Mouse (Mus musculus) intestine, embryonic 15.5 days (tissue): ENCODE data around the gene Itm2c. TPM values are rescaled to one million over a fixed set of nuclear protein-coding genes. Genes with fewer than 3 reads are reported as not detected.
A peak's percentile ranks its signal among the peaks of the same experiment; 100 is the strongest.

Source experiments
- ATAC-seq: fragments of 200-750 bp; cut with Nextera tagmentation; 2 replicates; pipeline ENCODE4 v1.8.0; 2017; ENCODE audit warnings: moderate TSS enrichment, moderate library complexity
- H3K27ac ChIP-seq: fragments of 300-500 bp; sonication (generic); 2 replicates; pipeline ENCODE4 v1.5.1; 2015; ENCODE audit warnings: mild to moderate bottlenecking, inconsistent platforms
- H3K27me3 ChIP-seq: fragments of 300-500 bp; sonication (generic); replicated peaks from 2 replicates; pipeline ENCODE4 v1.6.1; 2015; ENCODE audit warnings: inconsistent platforms
- H3K36me3 ChIP-seq: fragments of 300-500 bp; sonication (generic); 2 replicates; pipeline ENCODE4 v1.6.1; 2015; ENCODE audit warnings: inconsistent platforms
- H3K4me1 ChIP-seq: fragments of 300-500 bp; sonication (generic); replicated peaks from 2 replicates; pipeline ENCODE4 v1.6.1; 2015; ENCODE audit warnings: inconsistent platforms
- H3K4me2 ChIP-seq: fragments of 300-500 bp; sonication (generic); replicated peaks from 2 replicates; pipeline ENCODE4 v1.6.1; 2015; ENCODE audit warnings: mild to moderate bottlenecking, inconsistent platforms
- H3K4me3 ChIP-seq: fragments of 300-500 bp; sonication (generic); replicated peaks from 2 replicates; pipeline ENCODE4 v1.5.1; 2015; ENCODE audit warnings: inconsistent platforms
- H3K9ac ChIP-seq: fragments of 300-500 bp; sonication (generic); 2 replicates; pipeline ENCODE4 v1.6.1; 2015; ENCODE audit warnings: inconsistent platforms
- H3K9me3 ChIP-seq: fragments of 300-500 bp; sonication (generic); 2 replicates; pipeline ENCODE4 v1.6.1; 2016; ENCODE audit warnings: inconsistent platforms
- WGBS: fragments of 180-500 bp; shearing (Covaris S2); methylation state at CpG from one replicate; pipeline ENCODE4 v1.1.7; 2015; 5-methylcytosine and 5-hydroxymethylcytosine counted together
- polyA plus RNA-seq: library from polyadenylated mRNA; unstranded; fragments of >200 nt; fragmentation: Nextera tagmentation; extraction: Ambion mirVana; gene quantifications from 2 replicates; pipeline ENCODE4 v1.2.1, GENCODE M21; 2015

Gene Itm2c
- polyA plus RNA-seq, 1 experiment from 2014 or later, result 135 TPM

DNA sequence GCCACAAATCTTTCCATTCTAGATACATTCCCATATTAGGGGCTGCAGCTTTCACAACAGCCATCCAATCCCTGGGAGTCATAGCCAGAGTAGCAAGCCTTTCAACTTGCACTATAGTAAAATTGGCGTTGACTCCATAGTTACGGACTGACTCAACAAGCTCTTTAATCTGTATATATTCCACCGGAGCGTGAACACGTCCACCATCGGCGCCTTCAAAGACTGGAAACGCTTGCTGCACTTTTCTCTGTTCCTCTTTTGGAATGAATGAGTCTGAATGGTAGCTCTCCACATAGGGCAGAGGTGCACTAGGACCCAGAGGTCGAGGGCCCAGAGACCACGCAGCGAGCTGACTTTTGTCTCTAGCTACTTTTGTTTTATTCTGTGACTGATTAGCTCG, 12.1 kb upstream of the Itm2c start:
- Histone ChIP-seq H3K4me3 (no peak overlapping the region), H3K27me3 (no peaks in the 10 kb centered on the region), H3K4me2 (no peak overlapping the region), H3K9ac (no peak overlapping the region), H3K36me3 (no peaks in the 10 kb centered on the region), H3K27ac (no peak overlapping the region), H3K4me1 (no peaks in the 10 kb centered on the region), H3K9me3 (peaks cover 4% of the 10 kb centered on the region)
- WGBS, result 93% methylated on average over 12 of the region's 12 CpGs
- no peak for ATAC-seq

DNA sequence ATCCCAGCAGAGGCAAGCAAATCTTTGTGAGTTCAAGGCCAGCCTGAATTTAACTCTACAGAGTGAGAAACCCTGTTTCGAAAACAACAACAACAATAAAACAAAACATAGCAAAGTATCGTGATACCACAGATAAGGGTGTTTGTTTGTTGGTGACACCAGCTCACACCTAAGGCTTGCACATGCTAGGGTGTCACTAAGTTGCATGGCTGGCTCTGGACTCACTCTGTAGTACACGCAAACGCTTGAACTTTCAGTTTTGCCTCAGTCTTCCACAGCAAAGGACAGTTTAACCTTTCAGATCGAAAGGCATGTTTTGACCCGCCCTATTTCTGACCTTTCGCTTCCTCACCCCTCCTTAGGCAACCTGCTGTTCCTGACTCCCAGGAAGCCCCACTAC, 6.9 kb upstream of the Itm2c start:
- H3K4me3 ChIP-seq, result no peak overlapping the region
- no peaks in the 10 kb centered on the region for H3K27me3 ChIP-seq
- no peaks in the 10 kb centered on the region for H3K36me3 ChIP-seq
- no peaks in the 10 kb centered on the region for H3K9me3 ChIP-seq
- ATAC-seq, result no peak
- no peak overlapping the region for H3K4me2 ChIP-seq
- no peak overlapping the region for H3K9ac ChIP-seq
- no peak overlapping the region for H3K27ac ChIP-seq
- WGBS, result 87% methylated on average over 7 of the region's 7 CpGs
- no peaks in the 10 kb centered on the region for H3K4me1 ChIP-seq

DNA sequence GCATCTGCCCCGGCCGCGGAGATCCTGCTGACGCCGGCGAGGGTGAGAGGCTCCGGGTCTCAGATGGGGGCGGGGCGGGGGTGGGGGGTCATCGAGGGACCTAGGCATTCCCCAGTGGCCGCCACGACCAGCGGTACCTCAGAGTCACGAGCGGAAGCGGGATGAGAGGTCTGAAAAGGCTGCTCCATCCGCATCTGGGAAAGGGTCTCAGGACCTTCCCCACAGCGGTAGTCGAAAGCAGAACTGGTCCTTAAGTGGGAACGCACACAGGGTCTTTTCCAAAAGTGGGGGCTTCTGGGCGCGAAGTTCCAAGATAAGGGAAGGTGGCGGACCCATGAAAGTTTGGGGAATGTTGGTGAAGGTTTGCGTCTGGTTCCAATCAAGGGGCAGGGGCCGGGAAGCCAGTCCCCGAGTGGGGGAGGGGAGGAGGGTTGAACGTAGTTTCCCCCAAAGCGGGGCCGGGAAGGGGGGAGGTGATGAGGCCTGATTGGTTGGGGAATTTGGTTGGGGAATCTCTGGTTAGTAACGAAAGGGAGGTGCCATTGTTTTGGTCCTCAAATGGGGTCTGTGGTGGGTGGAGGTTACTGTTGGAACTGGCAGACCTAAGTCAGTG, 773 bp downstream of the Itm2c start:
- H3K9me3 ChIP-seq, result no peaks in the 10 kb centered on the region
- H3K4me2 ChIP-seq, result peak overlapping the region; percentile 82
- no peaks in the 10 kb centered on the region for H3K36me3 ChIP-seq
- H3K27ac ChIP-seq, result peak overlapping the region; percentile 75
- peaks cover 42% of the 10 kb centered on the region for H3K4me1 ChIP-seq
- no peaks in the 10 kb centered on the region for H3K27me3 ChIP-seq
- peak; percentile 58 for ATAC-seq
- peak overlapping the region; percentile 73 for H3K9ac ChIP-seq
- H3K4me3 ChIP-seq, result peak overlapping the region; percentile 84
- WGBS, result 1% methylated on average over 30 of the region's 30 CpGs

- H3K9me3 ChIP-seq, result no peaks in the 10 kb centered on the region
- H3K4me1 ChIP-seq, result peaks cover 47% of the 10 kb centered on the region
- WGBS, result 2% methylated on average over 15 of the region's 15 CpGs
- H3K4me3 ChIP-seq, result peak overlapping the region; percentile 84
- H3K9ac ChIP-seq, result peak overlapping the region; percentile 73
- peak overlapping the region; percentile 75 for H3K27ac ChIP-seq
- no peaks in the 10 kb centered on the region for H3K36me3 ChIP-seq
- peak overlapping the region; percentile 82 for H3K4me2 ChIP-seq
- peak; percentile 71 for ATAC-seq
- no peaks in the 10 kb centered on the region for H3K27me3 ChIP-seq
These were observed 1.3 kb downstream of the Itm2c start for GRCm38 (mm10) chr1:85895391-85895837.

- Histone ChIP-seq H3K9ac (peak overlapping the region; percentile 73; the same call in 1 of the 2 replicates), H3K4me2 (peak overlapping the region; percentile 82), H3K4me3 (peak overlapping the region; percentile 84), H3K4me1 (peaks cover 53% of the 10 kb centered on the region), H3K9me3 (no peaks in the 10 kb centered on the region), H3K27ac (no peak overlapping the region), H3K27me3 (no peaks in the 10 kb centered on the region), H3K36me3 (no peaks in the 10 kb centered on the region)
- ATAC-seq, result no peak
- WGBS, result 80% methylated on average over 5 of the region's 5 CpGs
These were observed 2.0 kb downstream of the Itm2c start for GRCm38 (mm10) chr1:85896110-85896509.

DNA sequence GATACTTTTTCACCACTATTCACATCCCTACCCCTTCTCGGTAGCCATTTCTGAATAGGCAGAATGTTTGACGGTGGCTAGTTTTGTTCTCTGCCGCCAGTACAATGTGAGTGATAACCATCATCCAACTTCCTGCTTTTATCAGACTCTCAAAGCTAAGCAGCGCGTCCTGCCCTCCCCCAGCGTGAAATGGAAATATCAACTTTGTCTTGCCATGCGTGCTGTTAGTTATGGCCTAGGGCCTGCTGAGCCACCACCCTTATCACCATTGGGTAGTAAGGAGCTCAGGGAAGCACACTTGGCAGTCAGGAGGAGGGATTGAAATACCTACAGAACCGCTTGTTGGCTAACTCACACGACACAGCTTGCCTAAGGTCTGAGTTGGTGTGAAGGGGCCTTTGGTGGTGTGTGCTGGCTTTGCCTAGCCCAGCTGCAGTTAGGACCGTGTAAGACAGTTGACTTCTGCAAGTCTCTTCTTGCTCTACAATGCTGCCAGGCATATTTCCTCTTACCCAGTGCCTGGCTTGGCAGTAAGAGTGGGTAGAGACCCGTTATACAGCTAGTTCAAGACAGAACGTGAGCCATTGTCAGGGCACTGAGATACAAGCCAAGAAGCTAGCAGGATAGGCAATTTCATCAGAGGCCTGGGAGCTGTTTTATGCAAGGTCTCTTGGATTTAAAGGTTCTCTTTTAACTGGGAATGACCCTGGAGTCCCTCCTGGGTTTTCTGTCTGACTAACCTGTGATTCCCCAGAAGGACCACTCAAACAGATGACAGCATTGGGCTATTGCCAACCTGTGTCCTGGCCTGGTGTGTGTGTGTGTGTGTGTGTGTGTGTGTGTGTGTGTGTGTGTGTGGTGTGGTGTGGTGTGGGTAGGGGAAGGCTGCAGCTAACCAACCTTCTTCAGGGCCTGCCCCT, 3.0 kb downstream of the Itm2c start:
- Histone ChIP-seq H3K36me3 (no peaks in the 10 kb centered on the region), H3K4me1 (peaks cover 59% of the 10 kb centered on the region), H3K27me3 (no peaks in the 10 kb centered on the region), H3K4me2 (peak overlapping the region; percentile 19; the same call in 1 of the 2 replicates), H3K27ac (peak overlapping the region; percentile 54; the same call in 1 of the 2 replicates), H3K4me3 (no peak overlapping the region), H3K9ac (no peak overlapping the region), H3K9me3 (no peaks in the 10 kb centered on the region)
- 63% methylated on average over 12 of the region's 12 CpGs for WGBS
- ATAC-seq, result no peak

DNA sequence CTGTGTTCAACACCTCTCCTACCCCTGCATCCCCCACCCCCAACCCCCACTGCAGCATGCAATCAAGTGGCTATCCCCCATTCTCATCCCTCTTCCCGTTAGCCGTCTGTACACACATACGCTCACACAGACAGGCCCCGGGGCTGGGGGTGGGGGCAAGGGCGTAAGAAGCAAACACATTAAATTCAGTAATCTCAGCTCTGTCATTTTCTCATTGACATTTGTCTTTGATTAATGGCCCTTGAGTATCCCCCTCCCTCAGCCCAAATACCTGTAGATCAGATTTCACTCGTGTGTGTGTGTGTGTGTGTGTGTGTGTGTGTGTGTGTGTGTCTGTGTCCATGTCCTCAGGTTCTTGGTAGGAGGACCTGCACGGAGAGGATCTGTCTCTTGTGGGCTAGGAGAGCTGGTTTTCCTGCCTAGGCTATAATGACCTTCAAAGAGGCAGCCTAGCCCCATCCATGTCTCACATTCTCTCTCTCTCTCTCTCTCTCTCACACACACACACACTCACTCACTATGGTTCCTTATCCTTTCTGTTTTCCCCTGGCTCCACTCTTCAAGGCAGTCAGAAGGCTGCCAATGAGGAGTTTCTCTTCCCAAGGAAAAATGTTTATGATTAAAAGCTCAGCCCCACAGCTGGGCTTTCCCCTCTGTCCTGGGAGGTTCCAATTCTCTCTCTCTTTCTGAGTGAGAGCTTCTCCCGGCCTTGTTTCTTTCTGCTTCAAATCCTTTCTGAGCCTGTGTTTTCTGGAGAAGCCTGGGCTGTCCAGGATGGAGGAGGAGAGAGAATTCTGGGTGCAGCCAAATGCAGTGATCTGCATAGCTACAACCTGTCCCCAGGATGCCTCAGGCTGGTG, 4.0 kb downstream of the Itm2c start:
- Histone ChIP-seq H3K4me2 (no peak overlapping the region), H3K4me1 (peaks cover 63% of the 10 kb centered on the region), H3K4me3 (no peak overlapping the region), H3K27me3 (no peaks in the 10 kb centered on the region), H3K9me3 (no peaks in the 10 kb centered on the region), H3K9ac (no peak overlapping the region), H3K36me3 (no peaks in the 10 kb centered on the region), H3K27ac (peak overlapping the region; percentile 56)
- ATAC-seq, result no peak
- 33% methylated on average over 8 of the region's 8 CpGs for WGBS

DNA sequence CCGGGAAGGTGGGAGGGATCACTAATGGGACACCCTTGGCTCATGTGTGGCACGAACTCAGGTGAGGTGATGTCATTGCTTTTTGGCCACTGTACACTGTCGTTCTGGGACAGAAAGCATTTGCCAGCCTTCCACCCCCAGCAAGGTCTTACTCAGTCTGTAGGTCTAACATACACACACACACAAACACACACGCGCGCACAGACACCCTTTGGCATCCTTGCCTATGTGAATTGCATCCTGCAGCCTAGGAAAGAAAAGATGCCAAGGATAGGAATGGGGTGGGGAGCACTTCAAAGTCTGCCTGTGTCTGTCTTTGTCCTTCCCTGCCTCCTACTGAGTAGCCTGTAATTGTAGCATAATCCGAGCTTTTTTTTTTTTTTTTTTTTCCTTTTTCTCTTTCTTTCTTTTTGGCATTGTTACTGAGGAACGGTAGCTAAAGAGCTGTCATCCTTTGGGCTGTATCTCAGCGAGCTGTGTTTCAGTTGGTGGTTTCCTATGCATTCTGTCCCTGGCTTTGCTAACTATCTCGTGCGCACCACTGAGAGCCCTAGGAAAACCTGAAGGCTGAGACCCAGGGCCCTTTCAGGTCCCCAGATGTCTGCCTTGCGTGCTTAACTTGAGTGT, 4.8 kb downstream of the Itm2c start:
- 61% methylated on average over 12 of the region's 12 CpGs for WGBS
- Histone ChIP-seq H3K4me1 (peaks cover 63% of the 10 kb centered on the region), H3K4me3 (no peak overlapping the region), H3K27me3 (no peaks in the 10 kb centered on the region), H3K36me3 (no peaks in the 10 kb centered on the region), H3K9ac (no peak overlapping the region), H3K27ac (peak overlapping the region; percentile 56; the same call in 1 of the 2 replicates), H3K4me2 (no peak overlapping the region), H3K9me3 (no peaks in the 10 kb centered on the region)
- ATAC-seq, result no peak

GRCm38 (mm10) chr1:85899388-85899761, 5.3 kb downstream of the Itm2c start:
- Histone ChIP-seq H3K27me3 (no peaks in the 10 kb centered on the region), H3K4me3 (no peak overlapping the region), H3K27ac (no peak overlapping the region), H3K36me3 (0 out of 2 replicates have a peak, but pooled peaks cover 3% of the 10 kb centered on the region), H3K9me3 (no peaks in the 10 kb centered on the region), H3K4me2 (no peak overlapping the region), H3K4me1 (peaks cover 59% of the 10 kb centered on the region), H3K9ac (no peak overlapping the region)
- ATAC-seq, result no peak

GRCm38 (mm10) chr1:85900521-85901333, 6.6 kb downstream of the Itm2c start:
- no peak for ATAC-seq
- H3K4me1 ChIP-seq, result peaks cover 57% of the 10 kb centered on the region
- H3K9me3 ChIP-seq, result no peaks in the 10 kb centered on the region
- H3K9ac ChIP-seq, result no peak overlapping the region
- no peak overlapping the region for H3K4me3 ChIP-seq
- H3K27ac ChIP-seq, result no peak overlapping the region
- H3K36me3 ChIP-seq, result peaks cover 13% of the 10 kb centered on the region
- WGBS, result 62% methylated on average over 7 of the region's 7 CpGs
- no peaks in the 10 kb centered on the region for H3K27me3 ChIP-seq
- no peak overlapping the region for H3K4me2 ChIP-seq

- Histone ChIP-seq H3K4me2 (no peak overlapping the region), H3K27me3 (no peaks in the 10 kb centered on the region), H3K36me3 (peaks cover 22% of the 10 kb centered on the region), H3K9ac (no peak overlapping the region), H3K4me1 (peaks cover 49% of the 10 kb centered on the region), H3K27ac (0 out of 2 replicates have a peak overlapping the region, but pooled peaks have one; percentile 7), H3K4me3 (no peak overlapping the region), H3K9me3 (no peaks in the 10 kb centered on the region)
- peak; percentile 15; the same call in 1 of the 2 replicates for ATAC-seq
- 56% methylated on average over 3 of the region's 3 CpGs for WGBS
These were observed 7.5 kb downstream of the Itm2c start for GRCm38 (mm10) chr1:85901516-85902107.
